8 mouse cellular contexts compared by ENCODE assay signal in genomic region chr7:118583821-118584220, GRCm38 (mm10). TPM values are rescaled to one million over a fixed set of nuclear protein-coding genes. Genes with fewer than 3 reads are reported as not detected.
DNase-seq lines count a peak whose midpoint lies in the region; ATAC-seq and TF ChIP-seq lines count a peak whose summit lies in the region.

No protein-coding gene starts in this region.

- no peak overlapping the region for H3K27ac ChIP-seq in kidney, postnatal 0 days
- no peak overlapping the region for H3K27ac ChIP-seq in embryonic fibroblast, embryonic 13.5 days (ENCODE audit: insufficient read depth, low read length)
- no peak overlapping the region for H3K27ac ChIP-seq in intestine, postnatal 0 days (ENCODE audit: low read depth, low read length)
- no peak overlapping the region for H3K27ac ChIP-seq in neural tube, embryonic 12.5 days

- TF ChIP-seq CTCF in kidney, postnatal 0 days (IDR thresholded peaks at IDR 0.05; ENCODE audit: low read depth), result no peak
- TF ChIP-seq CTCF in embryonic fibroblast, embryonic 13.5 days (IDR thresholded peaks at IDR 0.05; ENCODE audit: borderline replicate concordance, insufficient read depth, low read length), result no peak
- TF ChIP-seq CTCF in intestine, postnatal 0 days (IDR thresholded peaks at IDR 0.05; ENCODE audit: low read depth), result no peak

- 25% methylated on average over 7 of the region's 7 CpGs for WGBS in kidney, postnatal 0 days
- WGBS in intestine, postnatal 0 days, result 9% methylated on average over 7 of the region's 7 CpGs
- WGBS in neural tube, embryonic 12.5 days, result 26% methylated on average over 7 of the region's 7 CpGs

- peak overlapping the region; percentile 59; the same call in 1 of the 2 replicates for H3K9ac ChIP-seq in kidney, postnatal 0 days (ENCODE audit: low read depth, low read length)
- peak overlapping the region; percentile 77 for H3K9ac ChIP-seq in intestine, postnatal 0 days (ENCODE audit: low read depth, low read length)
- peak overlapping the region; percentile 83 for H3K9ac ChIP-seq in neural tube, embryonic 12.5 days

- no peak for ATAC-seq in kidney, postnatal 0 days (replicated peaks; ENCODE audit: low FRiP score, low read depth)
- no peak for ATAC-seq in intestine, postnatal 0 days
- no peak for ATAC-seq in neural tube, embryonic 12.5 days (ENCODE audit: low FRiP score, low read depth)

- H3K4me1 ChIP-seq in kidney, postnatal 0 days (replicated peaks; ENCODE audit: insufficient read depth, low read length), result no peaks in the 10 kb centered on the region
- no peaks in the 10 kb centered on the region for H3K4me1 ChIP-seq in embryonic fibroblast, embryonic 13.5 days (ENCODE audit: control insufficient read depth, insufficient read depth, low read length)
- H3K4me1 ChIP-seq in intestine, postnatal 0 days (replicated peaks; ENCODE audit: control insufficient read depth, insufficient read depth, low read length), result no peaks in the 10 kb centered on the region
- peaks cover 10% of the 10 kb centered on the region for H3K4me1 ChIP-seq in neural tube, embryonic 12.5 days

- TF ChIP-seq POLR2A in embryonic fibroblast, embryonic 13.5 days (IDR thresholded peaks at IDR 0.05; ENCODE audit: low read depth, low read length), result no peak

- H3K27me3 ChIP-seq in kidney, postnatal 0 days (ENCODE audit: insufficient read depth, low read length), result no peaks in the 10 kb centered on the region
- H3K27me3 ChIP-seq in intestine, postnatal 0 days (replicated peaks; ENCODE audit: control insufficient read depth, insufficient read depth, low read length), result no peaks in the 10 kb centered on the region
- H3K27me3 ChIP-seq in neural tube, embryonic 12.5 days (replicated peaks), result no peaks in the 10 kb centered on the region

- H3K9me3 ChIP-seq in kidney, postnatal 0 days (replicated peaks; ENCODE audit: low read length), result no peaks in the 10 kb centered on the region
- no peaks in the 10 kb centered on the region for H3K9me3 ChIP-seq in intestine, postnatal 0 days (ENCODE audit: control insufficient read depth)
- H3K9me3 ChIP-seq in neural tube, embryonic 12.5 days, result peaks cover 10% of the 10 kb centered on the region; the same call in 1 of the 2 replicates

- no peaks in the 10 kb centered on the region for H3K36me3 ChIP-seq in kidney, postnatal 0 days (ENCODE audit: insufficient read depth, low read length)
- no peaks in the 10 kb centered on the region for H3K36me3 ChIP-seq in intestine, postnatal 0 days (ENCODE audit: control insufficient read depth, insufficient read depth)
- 0 out of 2 replicates have a peak, but pooled peaks cover 2% of the 10 kb centered on the region for H3K36me3 ChIP-seq in neural tube, embryonic 12.5 days

- DNase-seq in kidney, postnatal 0 days (ENCODE audit: low spot score), result no peak
- no peak for DNase-seq in kidney, postnatal 4 days
- no peak for DNase-seq in spleen, adult 18-20 months
- no peak for DNase-seq in cerebellum, adult 9-10 months
- no peak for DNase-seq in kidney, postnatal 14 days

- H3K4me2 ChIP-seq in kidney, postnatal 0 days (ENCODE audit: low read length), result peak overlapping the region; percentile 93
- peak overlapping the region; percentile 98 for H3K4me2 ChIP-seq in intestine, postnatal 0 days (replicated peaks; ENCODE audit: low read depth)
- H3K4me2 ChIP-seq in neural tube, embryonic 12.5 days (replicated peaks), result peak overlapping the region; percentile 82

- peak overlapping the region; percentile 55 for H3K4me3 ChIP-seq in kidney, postnatal 0 days (replicated peaks; ENCODE audit: low read depth, low read length)
- H3K4me3 ChIP-seq in embryonic fibroblast, embryonic 13.5 days (ENCODE audit: insufficient read depth, low read length), result peak overlapping the region; percentile 63
- peak overlapping the region; percentile 66 for H3K4me3 ChIP-seq in intestine, postnatal 0 days (ENCODE audit: low read depth, low read length)
- H3K4me3 ChIP-seq in neural tube, embryonic 12.5 days, result peak overlapping the region; percentile 62

RNA-seq across cellular contexts. Expression of gene Tmc7, which starts 0.7 kb away (rescaled TPM):
- polyA plus RNA-seq in kidney, postnatal 0 days (2015; fragmentation: Nextera tagmentation; extraction: Ambion mirVana), result 1.3 and 1.6 TPM in 2 replicates
- polyA plus RNA-seq in embryonic fibroblast, embryonic 13.5 days (2011; ENCODE audit: insufficient read length, low read depth, missing spikeins), result 1.4 and 1.9 TPM in 2 replicates
- 1.4 and 1.5 TPM in 2 replicates for polyA plus RNA-seq in intestine, postnatal 0 days (2015; fragmentation: Nextera tagmentation; extraction: Ambion mirVana)
- polyA plus RNA-seq in neural tube, embryonic 12.5 days (2016; fragmentation: Nextera tagmentation; extraction: Ambion mirVana), result 8.4 and 9.4 TPM in 2 replicates

RNA-seq across cellular contexts. Expression of gene Tmc5, which starts 13.3 kb away (rescaled TPM):
- polyA plus RNA-seq in kidney, postnatal 0 days (2015; fragmentation: Nextera tagmentation; extraction: Ambion mirVana), result 0.91 and 1.3 TPM in 2 replicates
- not detected in 2 replicates for polyA plus RNA-seq in embryonic fibroblast, embryonic 13.5 days (2011; ENCODE audit: insufficient read length, low read depth, missing spikeins)
- 48.1 and 49.0 TPM in 2 replicates for polyA plus RNA-seq in intestine, postnatal 0 days (2015; fragmentation: Nextera tagmentation; extraction: Ambion mirVana)
- polyA plus RNA-seq in neural tube, embryonic 12.5 days (2016; fragmentation: Nextera tagmentation; extraction: Ambion mirVana), result 0.10 and 0.25 TPM in 2 replicates

RNA-seq across cellular contexts. Expression of gene Coq7, which starts 50.7 kb away (rescaled TPM):
- 165 and 168 TPM in 2 replicates for polyA plus RNA-seq in kidney, postnatal 0 days (2015; fragmentation: Nextera tagmentation; extraction: Ambion mirVana)
- polyA plus RNA-seq in embryonic fibroblast, embryonic 13.5 days (2011; ENCODE audit: insufficient read length, low read depth, missing spikeins), result 13.8 and 14.5 TPM in 2 replicates
- 123 and 139 TPM in 2 replicates for polyA plus RNA-seq in intestine, postnatal 0 days (2015; fragmentation: Nextera tagmentation; extraction: Ambion mirVana)
- 100 and 101 TPM in 2 replicates for polyA plus RNA-seq in neural tube, embryonic 12.5 days (2016; fragmentation: Nextera tagmentation; extraction: Ambion mirVana)

Comparison
In these comparisons a context has a peak if more than half of its experiments do, and no peak if none do; other contexts are left out.
1. RNA of gene Tmc5, which starts 13.3 kb away (polyA plus RNA-seq): 48.1 to 49.0 TPM in intestine, postnatal 0 days; 0.91 to 1.3 TPM in kidney, postnatal 0 days, 0.10 to 0.25 TPM in neural tube, embryonic 12.5 days and not detected in embryonic fibroblast, embryonic 13.5 days; every median in the first group is over 10 times any median in the second.
2. Peak in every context shown above with its lines, with median percentiles within 50 percentile points of each other: H3K4me2 ChIP-seq, H3K4me3 ChIP-seq and H3K9ac ChIP-seq.